Mouse (Mus musculus): ENCODE results near the gene Prss12. TPM values are rescaled to one million over a fixed set of nuclear protein-coding genes. Genes with fewer than 3 reads are reported as not detected.
"Not testable (repeated sequence)": the region's sequence is repeated elsewhere in the genome, so short reads cannot be mapped to it uniquely, and the experiment has no call there.

The Prss12 gene
- polyA plus RNA-seq, 1 experiment from 2014 or later: 1.2 TPM

DNA sequence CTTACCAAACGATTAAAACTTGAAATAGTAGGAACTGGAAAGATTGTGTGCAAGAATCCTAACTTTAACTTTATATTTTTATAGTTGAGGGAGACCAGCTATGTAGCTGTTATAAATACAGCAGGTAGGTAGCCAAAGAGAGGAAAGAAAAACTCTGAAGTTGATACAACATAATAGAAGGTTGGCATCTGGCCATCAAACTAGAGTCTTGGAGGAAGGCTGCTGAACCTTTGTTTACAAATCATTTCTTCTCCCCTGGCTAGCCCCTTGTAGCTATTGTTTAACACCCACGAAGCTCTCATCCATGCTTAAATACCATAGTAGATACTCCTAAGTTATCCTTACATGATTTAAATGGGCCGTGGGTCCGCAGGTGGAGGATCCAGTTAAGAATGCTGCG lies 52.1 kb downstream of the Prss12 start:
- H3K27me3 ChIP-seq (ENCODE audit: low read depth, poor library complexity, severe bottlenecking): no peaks in the 10 kb centered on the region
- no peak overlapping the region for H3K27ac ChIP-seq
- no peaks in the 10 kb centered on the region for H3K36me3 ChIP-seq
- WGBS: 86% methylated on average over 5 of the region's 5 CpGs
- DNase-seq (ENCODE audit: low spot score): no peak
- no peaks in the 10 kb centered on the region for H3K4me1 ChIP-seq
- no peaks in the 10 kb centered on the region for H3K9me3 ChIP-seq (replicated peaks)
- H3K4me3 ChIP-seq: no peak overlapping the region

DNA sequence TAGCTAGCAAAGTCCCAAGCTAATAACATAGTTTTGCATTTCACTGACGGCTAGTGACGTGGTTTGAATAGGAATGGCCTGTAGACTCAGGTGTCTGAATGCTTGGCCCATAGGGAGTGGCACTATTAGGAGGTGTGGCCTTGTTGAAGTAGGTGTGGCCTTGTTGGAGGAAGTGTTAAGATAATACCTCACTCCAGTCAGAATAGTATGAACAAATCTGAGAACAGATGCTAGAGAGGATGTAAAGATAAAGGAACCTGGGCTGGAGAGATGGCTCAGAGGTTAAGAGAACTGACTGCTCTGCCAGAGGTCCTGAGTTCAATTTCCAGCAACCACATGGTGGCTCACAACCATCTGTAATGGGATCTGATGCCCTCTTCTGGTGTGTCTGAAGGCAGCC lies 55.1 kb downstream of the Prss12 start:
- 88% methylated on average over 2 of the region's 2 CpGs for WGBS
- H3K36me3 ChIP-seq; H3K9me3 ChIP-seq (replicated peaks); H3K27ac ChIP-seq; H3K4me3 ChIP-seq; H3K27me3 ChIP-seq (ENCODE audit: low read depth, poor library complexity, severe bottlenecking); DNase-seq (ENCODE audit: low spot score); H3K4me1 ChIP-seq: not testable (repeated sequence)

DNA sequence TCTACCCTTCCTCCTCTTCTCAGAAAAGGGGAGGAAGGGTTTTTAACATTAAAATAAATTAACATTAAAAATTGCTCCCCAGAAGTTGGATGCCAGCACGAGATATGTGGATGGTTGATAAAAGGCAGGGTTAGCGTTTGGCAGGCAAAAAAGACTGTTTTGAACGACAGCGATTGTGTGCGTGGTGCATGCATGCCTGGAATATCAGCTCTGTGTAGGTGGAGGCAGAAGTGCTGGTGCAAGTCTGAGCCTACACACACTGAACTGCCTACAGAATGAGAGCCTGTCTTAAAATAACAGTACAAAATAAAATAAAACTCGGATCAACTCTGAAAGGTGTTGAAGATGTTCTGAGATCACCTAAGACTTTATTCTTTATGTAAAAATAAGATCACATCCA lies 57.2 kb downstream of the Prss12 start:
- Histone ChIP-seq H3K4me1 (peaks cover 6% of the 10 kb centered on the region; the same call in 1 of the 2 replicates), H3K4me3 (no peak overlapping the region), H3K27ac (no peak overlapping the region), H3K27me3 (ENCODE audit: low read depth, poor library complexity, severe bottlenecking) (no peaks in the 10 kb centered on the region), H3K36me3 (peaks cover 14% of the 10 kb centered on the region), H3K9me3 (replicated peaks) (no peaks in the 10 kb centered on the region)
- DNase-seq (ENCODE audit: low spot score): no peak
- 83% methylated on average over 6 of the region's 6 CpGs for WGBS

DNA sequence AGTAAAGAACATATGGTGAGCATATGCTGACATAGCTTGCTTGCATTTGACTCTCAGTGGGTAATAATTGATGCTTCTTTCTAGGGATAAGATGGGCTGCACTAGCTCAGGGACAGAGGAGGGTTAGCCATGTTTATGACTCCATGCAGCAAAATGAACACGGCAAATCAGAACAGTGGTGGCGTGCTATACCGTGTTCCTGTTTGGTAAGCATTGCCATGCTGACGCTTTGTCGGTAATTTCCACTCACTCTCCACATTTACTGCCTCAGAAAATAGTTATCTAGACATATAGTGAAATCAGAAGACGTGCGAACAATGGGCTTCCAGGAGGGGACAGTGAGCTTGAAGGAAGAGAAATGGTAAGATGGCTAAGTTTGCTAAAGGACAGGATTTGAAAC lies 58.1 kb downstream of the Prss12 start:
- H3K27ac ChIP-seq: no peak overlapping the region
- H3K9me3 ChIP-seq (replicated peaks): no peaks in the 10 kb centered on the region
- H3K4me3 ChIP-seq: no peak overlapping the region
- WGBS: 86% methylated on average over 7 of the region's 7 CpGs
- no peaks in the 10 kb centered on the region for H3K27me3 ChIP-seq (ENCODE audit: low read depth, poor library complexity, severe bottlenecking)
- H3K36me3 ChIP-seq: peaks cover 14% of the 10 kb centered on the region
- H3K4me1 ChIP-seq: peaks cover 10% of the 10 kb centered on the region; the same call in 1 of the 2 replicates
- no peak for DNase-seq (ENCODE audit: low spot score)

DNA sequence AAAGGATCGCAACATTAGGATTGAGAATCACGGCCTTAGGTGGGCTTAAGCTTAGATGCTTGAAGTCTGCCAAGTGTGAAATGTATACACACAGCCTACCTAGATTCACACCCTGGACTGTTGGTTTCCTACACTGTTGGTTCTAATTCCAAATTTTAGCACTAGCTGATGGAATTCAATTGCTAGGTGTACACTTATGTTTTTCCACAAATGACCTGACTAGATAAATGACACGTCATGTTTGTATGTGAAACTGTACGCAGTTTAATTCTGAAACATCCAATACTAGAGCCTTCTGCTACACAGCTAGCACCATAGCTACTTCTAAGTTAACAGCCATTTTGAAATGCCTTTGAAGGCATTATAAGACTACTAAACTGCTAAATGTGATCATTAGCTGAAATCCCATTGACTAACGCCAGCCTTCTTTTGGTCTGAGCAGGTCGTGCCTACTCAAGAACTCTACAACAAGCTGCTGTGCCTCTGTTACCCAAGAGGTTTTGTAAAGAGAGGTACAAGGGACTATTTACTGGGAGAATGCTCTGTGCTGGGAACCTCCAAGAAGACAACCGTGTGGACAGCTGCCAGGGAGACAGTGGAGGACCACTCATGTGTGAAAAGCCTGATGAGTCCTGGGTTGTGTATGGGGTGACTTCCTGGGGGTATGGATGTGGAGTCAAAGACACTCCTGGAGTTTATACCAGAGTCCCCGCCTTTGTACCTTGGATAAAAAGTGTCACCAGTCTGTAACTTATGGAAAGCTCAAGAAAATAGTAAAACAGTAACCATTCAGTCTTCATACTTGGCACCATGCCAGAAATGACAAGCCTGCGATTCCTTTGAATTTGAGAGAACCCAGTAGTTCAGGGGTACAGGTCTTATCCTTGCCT lies 59.3 kb downstream of the Prss12 start:
- H3K4me3 ChIP-seq: peak overlapping the region; percentile 78
- DNase-seq (ENCODE audit: low spot score): peak; percentile 36
- H3K4me1 ChIP-seq: peaks cover 11% of the 10 kb centered on the region; the same call in 1 of the 2 replicates
- H3K9me3 ChIP-seq (replicated peaks): no peaks in the 10 kb centered on the region
- no peaks in the 10 kb centered on the region for H3K27me3 ChIP-seq (ENCODE audit: low read depth, poor library complexity, severe bottlenecking)
- 57% methylated on average over 9 of the region's 9 CpGs for WGBS
- peaks cover 14% of the 10 kb centered on the region for H3K36me3 ChIP-seq
- no peak overlapping the region for H3K27ac ChIP-seq

DNA sequence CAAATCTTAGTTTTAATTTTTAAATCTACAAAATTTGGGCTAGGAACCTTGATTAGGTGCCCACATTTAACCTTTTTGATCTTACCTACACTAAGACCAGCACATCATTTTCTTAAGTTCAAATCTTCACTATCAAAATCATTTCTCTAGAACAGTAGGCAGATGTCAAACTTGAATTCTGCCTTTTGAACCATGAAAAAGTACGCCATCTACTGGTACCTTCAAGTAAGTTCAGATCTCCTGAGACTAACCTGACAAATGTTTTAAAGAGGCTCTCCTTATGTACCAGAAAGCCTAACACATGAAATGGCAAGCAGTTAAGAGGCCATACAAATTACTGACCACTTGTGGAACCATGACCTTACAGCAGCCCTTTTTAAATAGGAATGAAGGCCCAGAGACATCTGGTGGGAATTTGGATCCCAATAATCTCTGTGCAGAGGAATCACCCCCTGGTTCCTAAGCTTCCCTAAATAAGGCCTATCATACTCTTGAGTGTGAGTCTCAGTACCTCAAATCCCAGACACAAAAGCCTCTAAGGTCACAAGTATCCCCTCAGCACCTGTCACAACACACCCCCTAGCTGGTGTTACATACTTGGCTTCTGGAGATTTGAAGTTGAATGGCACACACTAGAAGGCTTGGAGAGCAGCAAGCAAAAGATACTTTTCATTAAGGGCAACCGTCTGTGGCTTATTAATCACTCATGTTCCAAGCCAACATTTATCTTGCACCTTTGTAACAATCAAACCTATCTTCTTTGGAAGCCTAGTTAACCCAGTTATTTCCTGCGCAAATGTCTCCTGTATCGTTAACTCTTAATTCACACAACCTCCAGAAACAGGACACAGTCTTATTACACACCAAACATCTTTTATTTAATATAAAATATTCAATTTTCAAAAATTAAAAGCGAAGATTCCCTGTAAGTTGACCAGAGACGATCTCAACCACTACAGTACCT lies 60.3 kb downstream of the Prss12 start:
- H3K4me3 ChIP-seq: peak overlapping the region; percentile 78
- H3K4me1 ChIP-seq: peaks cover 11% of the 10 kb centered on the region; the same call in 1 of the 2 replicates
- no peaks in the 10 kb centered on the region for H3K27me3 ChIP-seq (ENCODE audit: low read depth, poor library complexity, severe bottlenecking)
- peaks cover 14% of the 10 kb centered on the region for H3K36me3 ChIP-seq
- 5% methylated on average over 6 of the region's 6 CpGs for whole genome bisulfite sequencing
- no peaks in the 10 kb centered on the region for H3K9me3 ChIP-seq (replicated peaks)
- no peak for DNase-seq (ENCODE audit: low spot score)
- peak overlapping the region; percentile 99 for H3K27ac ChIP-seq

DNA sequence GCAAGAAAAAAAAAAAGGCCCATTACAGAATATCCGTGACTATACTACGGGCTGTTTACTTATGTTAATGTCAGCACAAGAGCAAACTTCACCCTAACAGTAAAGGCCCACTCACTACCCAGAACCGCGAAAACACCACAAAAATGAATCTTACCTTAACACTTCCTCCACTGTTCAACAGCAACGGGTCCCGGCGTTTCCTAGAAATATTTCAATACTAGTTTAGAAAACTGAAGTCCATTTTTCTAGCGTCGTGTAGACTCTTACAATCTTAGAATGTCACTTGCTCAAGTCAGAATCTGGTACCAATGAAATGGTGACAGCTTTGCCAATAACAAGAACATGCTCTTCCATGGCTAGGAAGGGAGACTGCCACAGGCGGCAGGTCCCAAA lies 60.9 kb downstream of the Prss12 start:
- no peak for DNase-seq (ENCODE audit: low spot score)
- no peaks in the 10 kb centered on the region for H3K9me3 ChIP-seq (replicated peaks)
- H3K4me1 ChIP-seq: peaks cover 11% of the 10 kb centered on the region; the same call in 1 of the 2 replicates
- H3K27ac ChIP-seq: peak overlapping the region; percentile 99
- peak overlapping the region; percentile 78 for H3K4me3 ChIP-seq
- peaks cover 14% of the 10 kb centered on the region for H3K36me3 ChIP-seq
- H3K27me3 ChIP-seq (ENCODE audit: low read depth, poor library complexity, severe bottlenecking): no peaks in the 10 kb centered on the region
- 0% methylated on average over 10 of the region's 10 CpGs for WGBS

DNA sequence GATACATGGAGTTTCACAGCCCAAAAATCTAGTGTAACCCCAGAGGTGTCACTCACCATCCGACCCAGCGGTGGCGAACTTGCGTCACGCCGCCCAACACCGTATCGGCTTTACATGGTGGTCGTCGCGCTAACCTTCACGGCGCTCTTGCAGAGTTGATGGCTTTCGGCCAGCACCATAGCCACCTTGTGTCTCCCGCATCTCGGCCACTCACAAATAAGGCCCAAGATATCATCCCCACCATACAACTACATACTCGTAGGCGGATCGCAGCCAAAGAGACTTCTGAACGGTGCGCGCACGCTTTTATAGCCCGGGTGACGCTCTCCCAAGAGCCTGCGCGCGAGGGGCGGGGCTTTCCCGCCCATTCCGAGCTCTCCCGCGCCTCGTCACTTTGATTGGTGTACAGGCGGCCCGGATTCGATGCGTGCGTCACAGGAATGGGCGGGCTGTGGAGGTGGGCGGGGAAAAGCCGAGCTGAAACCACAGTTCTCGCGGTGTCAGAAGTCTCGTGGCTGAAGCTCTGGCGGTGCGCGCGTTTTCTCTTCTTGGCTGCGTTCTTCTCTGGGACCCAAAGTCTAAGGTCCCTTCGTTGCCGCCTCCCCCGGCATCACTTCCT lies 61.5 kb downstream of the Prss12 start:
- Histone ChIP-seq H3K27ac (peak overlapping the region; percentile 99), H3K4me3 (peak overlapping the region; percentile 78), H3K4me1 (peaks cover 11% of the 10 kb centered on the region; the same call in 1 of the 2 replicates), H3K36me3 (peaks cover 14% of the 10 kb centered on the region), H3K9me3 (replicated peaks) (no peaks in the 10 kb centered on the region), H3K27me3 (ENCODE audit: low read depth, poor library complexity, severe bottlenecking) (no peaks in the 10 kb centered on the region)
- WGBS: under 1% methylated on average over 53 of the region's 53 CpGs
- peak; percentile 99 for DNase-seq (ENCODE audit: low spot score)

DNA sequence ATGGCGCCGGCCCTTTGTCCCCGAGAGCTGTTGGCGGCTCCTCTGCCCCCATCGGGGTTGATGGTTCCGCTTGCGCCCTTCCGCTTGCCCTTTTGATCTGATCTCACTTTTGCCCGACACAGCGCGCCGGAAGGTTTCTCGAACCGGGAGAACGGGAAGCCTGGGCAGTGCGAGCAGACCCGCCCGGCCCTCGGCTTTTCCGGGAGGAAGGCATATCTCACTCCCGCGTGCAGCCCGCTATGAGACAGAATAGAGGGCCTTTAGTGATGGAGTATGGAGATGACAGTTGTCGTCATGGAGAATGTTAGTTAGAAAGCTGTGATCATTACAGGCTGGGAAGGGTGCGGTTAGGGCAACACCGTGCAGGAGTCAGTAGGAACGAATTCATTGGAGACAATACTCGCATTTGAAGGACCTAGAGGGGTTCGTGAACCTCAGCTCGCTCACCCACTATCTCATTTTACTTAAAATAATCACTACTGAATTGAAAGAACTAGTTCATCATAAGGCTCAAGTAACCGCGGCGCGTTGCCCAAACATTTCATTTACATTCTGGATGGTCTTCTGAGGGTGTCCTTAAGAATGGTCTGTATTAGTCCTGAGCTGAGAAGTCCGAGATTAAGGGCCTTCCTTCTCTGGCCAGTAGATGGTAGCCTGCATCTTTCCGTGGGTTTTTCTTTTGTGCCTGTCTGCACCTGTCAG lies 62.1 kb downstream of the Prss12 start:
- Histone ChIP-seq H3K36me3 (peaks cover 14% of the 10 kb centered on the region), H3K9me3 (replicated peaks) (no peaks in the 10 kb centered on the region), H3K27ac (peak overlapping the region; percentile 99), H3K4me3 (peak overlapping the region; percentile 78), H3K27me3 (ENCODE audit: low read depth, poor library complexity, severe bottlenecking) (no peaks in the 10 kb centered on the region), H3K4me1 (peaks cover 11% of the 10 kb centered on the region; the same call in 1 of the 2 replicates)
- under 1% methylated on average over 36 of the region's 36 CpGs for WGBS
- DNase-seq (ENCODE audit: low spot score): no peak

DNA sequence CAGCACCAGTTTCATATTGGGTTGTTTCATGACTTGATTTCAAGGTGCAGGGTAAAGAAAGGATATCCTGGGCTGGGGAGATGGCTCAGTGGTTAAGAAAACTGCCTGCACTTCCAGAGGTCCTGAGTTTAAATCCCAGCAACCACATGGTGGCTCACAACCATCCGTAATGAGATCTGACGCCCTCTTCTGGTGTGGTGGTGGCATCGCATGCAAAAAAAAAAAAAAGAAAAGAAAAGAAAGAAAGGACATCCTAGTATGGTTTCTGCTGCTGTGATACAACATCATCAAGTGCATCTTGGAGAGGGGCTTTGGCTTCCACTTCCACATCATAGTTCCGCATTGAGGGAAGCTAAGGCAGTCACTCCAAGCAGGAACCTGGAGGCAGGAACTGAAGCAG lies 65.1 kb downstream of the Prss12 start:
- H3K4me1 ChIP-seq: peaks cover 10% of the 10 kb centered on the region; the same call in 1 of the 2 replicates
- H3K27ac ChIP-seq: no peak overlapping the region
- 77% methylated on average over 4 of the region's 4 CpGs for WGBS
- H3K27me3 ChIP-seq (ENCODE audit: low read depth, poor library complexity, severe bottlenecking): no peaks in the 10 kb centered on the region
- H3K4me3 ChIP-seq: no peak overlapping the region
- H3K36me3 ChIP-seq: peaks cover 5% of the 10 kb centered on the region
- DNase-seq (ENCODE audit: low spot score): no peak
- H3K9me3 ChIP-seq (replicated peaks): no peaks in the 10 kb centered on the region

DNA sequence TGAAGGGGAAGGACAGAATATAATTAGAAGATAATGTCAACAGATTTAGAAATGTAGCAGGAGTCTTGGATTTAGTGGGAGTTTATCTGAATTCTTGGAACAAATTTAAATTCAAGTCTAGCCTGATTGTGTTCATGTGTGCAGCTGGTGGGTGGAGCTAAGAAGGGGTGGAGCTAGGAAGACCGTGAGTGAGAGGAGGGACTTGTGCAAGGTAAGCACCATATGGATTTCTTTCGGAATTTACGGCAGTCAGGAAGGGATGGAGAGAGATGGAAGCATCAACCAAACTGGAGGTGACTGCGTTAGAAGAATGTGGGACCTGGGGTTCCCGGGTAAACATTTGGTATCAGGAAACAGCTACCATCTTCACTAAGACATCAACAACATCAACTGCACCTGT lies 68.2 kb downstream of the Prss12 start:
- H3K4me3 ChIP-seq: no peak overlapping the region
- no peaks in the 10 kb centered on the region for H3K4me1 ChIP-seq
- H3K9me3 ChIP-seq (replicated peaks): no peaks in the 10 kb centered on the region
- H3K27ac ChIP-seq: no peak overlapping the region
- no peak for DNase-seq (ENCODE audit: low spot score)
- no peaks in the 10 kb centered on the region for H3K36me3 ChIP-seq
- H3K27me3 ChIP-seq (ENCODE audit: low read depth, poor library complexity, severe bottlenecking): no peaks in the 10 kb centered on the region
- 45% methylated on average over 5 of the region's 5 CpGs for WGBS

Data from limb, embryonic 10.5 days (tissue).